Mouse (Mus musculus) right cerebral cortex, postnatal 36 days (tissue): ENCODE measurements around the gene Tsc22d3.
"Not testable (repeated sequence)": the region's sequence is repeated elsewhere in the genome, so short reads cannot be mapped to it uniquely, and the experiment has no call there.

Experiments used
- DNase-seq, 2 experiments: peaks; one replicate each; pipeline ENCODE4 v3.0.0; 2022; ENCODE audit warnings: low spot score in 2 of 2, mixed read lengths in 1 of 2

Tsc22d3 gene

GRCm38 (mm10) chrX:140500306-140500705 is 100.2 kb downstream of the Tsc22d3 start:
- no peak for DNase-seq

GRCm38 (mm10) chrX:140498431-140498830 is 102.0 kb downstream of the Tsc22d3 start:
- DNase-seq: not testable (repeated sequence)

- DNase-seq: no peak
Measured at GRCm38 (mm10) chrX:140494170-140494569, 106.3 kb downstream of the Tsc22d3 start.

DNA sequence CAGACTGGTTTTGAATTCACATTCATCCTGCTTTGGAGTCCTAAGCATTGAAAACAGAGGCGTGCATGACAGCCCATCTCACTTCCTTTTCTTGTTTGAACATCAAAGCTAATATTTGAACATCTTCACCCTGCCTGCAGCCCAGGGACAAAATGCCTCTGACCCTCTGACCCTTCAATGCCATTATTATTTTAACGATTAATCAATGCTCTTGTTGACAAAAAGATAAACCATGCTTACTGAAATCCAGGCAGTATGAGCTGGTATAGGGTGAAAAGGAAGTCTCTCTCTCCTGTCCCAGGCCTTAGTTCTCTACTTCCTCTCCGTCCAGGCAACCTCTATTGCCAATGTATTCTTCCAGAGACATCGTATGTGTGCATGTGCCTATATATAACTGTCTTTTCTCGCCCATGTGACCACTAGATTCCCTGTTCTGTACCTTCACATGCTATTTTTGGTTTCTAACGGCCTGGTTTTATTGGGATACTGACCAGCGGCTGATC is 106.9 kb downstream of the Tsc22d3 start:
- DNase-seq: no peak

GRCm38 (mm10) chrX:140491884-140492571 is 108.4 kb downstream of the Tsc22d3 start:
- DNase-seq: no peak

DNA sequence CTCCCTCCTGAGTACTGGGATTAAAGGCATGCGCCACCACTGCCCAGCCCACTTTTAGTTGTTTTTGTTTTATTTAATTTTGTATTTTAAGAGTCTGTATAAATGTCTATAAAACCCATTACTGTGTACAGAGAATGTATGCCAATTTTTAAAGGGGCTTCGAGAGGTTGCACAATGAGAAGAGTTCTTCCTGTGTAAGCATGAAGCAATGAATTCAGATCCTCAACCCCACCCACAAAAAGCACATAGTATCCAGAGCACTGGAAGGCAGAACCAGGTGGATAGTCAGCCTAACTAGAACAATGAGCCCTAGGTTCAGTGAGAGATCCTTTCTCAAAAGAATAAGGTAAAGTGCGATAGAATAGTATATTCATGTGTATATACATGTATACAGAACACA is 110.3 kb downstream of the Tsc22d3 start:
- no peak for DNase-seq
